Mouse (Mus musculus): ENCODE data around the gene Btbd35f3. TPM values are rescaled to one million over a fixed set of nuclear protein-coding genes. Genes with fewer than 3 reads are reported as not detected.
"Not testable (repeated sequence)": the region's sequence is repeated elsewhere in the genome, so short reads cannot be mapped to it uniquely, and the experiment has no call there.

Btbd35f3 gene
- polyA plus RNA-seq (2015; fragmentation: Nextera tagmentation; extraction: Ambion mirVana), result not detected in 2 replicates

GRCm38 (mm10) chrX:4037374-4037773 lies at the start of gene Btbd35f3:
Btbd35f3 (plus strand) TSS chrX:4037674.
- not testable (repeated sequence) for H3K27me3 ChIP-seq (ENCODE audit: control insufficient read depth, insufficient read depth, low read length); H3K9ac ChIP-seq (ENCODE audit: low read length); H3K36me3 ChIP-seq (ENCODE audit: control insufficient read depth, insufficient read depth, low read length); H3K4me3 ChIP-seq (ENCODE audit: low read depth, low read length); H3K4me1 ChIP-seq (replicated peaks; ENCODE audit: control insufficient read depth, insufficient read depth); ATAC-seq (ENCODE audit: low FRiP score, low TSS enrichment); DNase-seq (ENCODE audit: low spot score); H3K9me3 ChIP-seq (ENCODE audit: control insufficient read depth, low read length); H3K4me2 ChIP-seq (replicated peaks; ENCODE audit: low read depth); H3K27ac ChIP-seq (replicated peaks)
- WGBS, result no CpG with 5 or more reads among the region's 3 CpGs

Other genes with a start within 250 kb of the Btbd35f3 start
- not detected in 2 replicates for gene Btbd35f16, start 80.7 kb upstream of the Btbd35f3 start, polyA plus RNA-seq (2015; fragmentation: Nextera tagmentation; extraction: Ambion mirVana)
- gene Btbd35f28, start 158.9 kb downstream of the Btbd35f3 start, polyA plus RNA-seq (2015; fragmentation: Nextera tagmentation; extraction: Ambion mirVana), result not detected in 2 replicates